Mouse (Mus musculus) urinary bladder, adult 18-20 months (tissue): Measurements from ENCODE around the gene Elk4.

Experiments used
- DNase-seq, 2 experiments: peaks; one replicate each; pipeline ENCODE4 v3.0.0; 2022; ENCODE audit warnings: low spot score in 2 of 2, mixed read lengths in 2 of 2

Elk4 gene

GRCm38 (mm10) chr1:132007282-132007815 lies at the start of gene Elk4:
TSS of gene Elk4 (plus strand) at chr1:132007607.
- DNase-seq = peak; percentile 86 to 88

- no peak for DNase-seq
Observed at GRCm38 (mm10) chr1:131961004-131961403, 46.4 kb upstream of the Elk4 start.

GRCm38 (mm10) chr1:131962606-131963084 lies 44.8 kb upstream of the Elk4 start, which contains the start of gene Slc45a3:
TSS of gene Slc45a3 (plus strand) at chr1:131962967.
- DNase-seq = no peak

GRCm38 (mm10) chr1:131963085-131963951 lies 44.1 kb upstream of the Elk4 start:
- peak in 1 of 2 experiments; percentile 43 for DNase-seq

- DNase-seq = no peak
Observed at GRCm38 (mm10) chr1:131964100-131964499, 43.3 kb upstream of the Elk4 start.

GRCm38 (mm10) chr1:131964580-131964979 lies 42.8 kb upstream of the Elk4 start:
- no peak for DNase-seq

- DNase-seq = no peak
Observed at GRCm38 (mm10) chr1:131965818-131966217, 41.6 kb upstream of the Elk4 start.

GRCm38 (mm10) chr1:131967336-131967735 lies 40.1 kb upstream of the Elk4 start:
- no peak for DNase-seq

GRCm38 (mm10) chr1:131968556-131968955 lies 38.9 kb upstream of the Elk4 start:
- DNase-seq = no peak

GRCm38 (mm10) chr1:131968983-131969382 lies 38.4 kb upstream of the Elk4 start:
- no peak for DNase-seq

- no peak for DNase-seq
Observed at GRCm38 (mm10) chr1:131969825-131970224, 37.6 kb upstream of the Elk4 start.

GRCm38 (mm10) chr1:131970322-131970660 lies 37.1 kb upstream of the Elk4 start:
- no peak for DNase-seq

GRCm38 (mm10) chr1:131970661-131971520 lies 36.5 kb upstream of the Elk4 start:
- no peak for DNase-seq

GRCm38 (mm10) chr1:131971771-131972497 lies 35.5 kb upstream of the Elk4 start:
- DNase-seq = no peak

- no peak for DNase-seq
Observed at GRCm38 (mm10) chr1:131972498-131973334, 34.7 kb upstream of the Elk4 start.

GRCm38 (mm10) chr1:131973991-131974390 lies 33.4 kb upstream of the Elk4 start:
- no peak for DNase-seq

- DNase-seq = peak in 1 of 2 experiments; percentile 44
Observed at GRCm38 (mm10) chr1:131976886-131977285, 30.5 kb upstream of the Elk4 start.

- DNase-seq = no peak
Observed at GRCm38 (mm10) chr1:131980471-131980870, 26.9 kb upstream of the Elk4 start.

GRCm38 (mm10) chr1:131981378-131982013 lies 25.9 kb upstream of the Elk4 start:
- peak; percentile 41 to 54 for DNase-seq

- DNase-seq = peak in 1 of 2 experiments; percentile 59
Observed at GRCm38 (mm10) chr1:131982907-131983306, 24.5 kb upstream of the Elk4 start.
